Mouse (Mus musculus): ENCODE results near the gene Cyp2a22. TPM values are rescaled to one million over a fixed set of nuclear protein-coding genes. Genes with fewer than 3 reads are reported as not detected.
"Not testable (repeated sequence)": the region's sequence is repeated elsewhere in the genome, so short reads cannot be mapped to it uniquely, and the experiment has no call there.

The Cyp2a22 gene
- not detected for total RNA-seq (2021)
- long read RNA-seq, experiment 1, result 0 reads
- long read RNA-seq, experiment 2, result 0 reads

DNA sequence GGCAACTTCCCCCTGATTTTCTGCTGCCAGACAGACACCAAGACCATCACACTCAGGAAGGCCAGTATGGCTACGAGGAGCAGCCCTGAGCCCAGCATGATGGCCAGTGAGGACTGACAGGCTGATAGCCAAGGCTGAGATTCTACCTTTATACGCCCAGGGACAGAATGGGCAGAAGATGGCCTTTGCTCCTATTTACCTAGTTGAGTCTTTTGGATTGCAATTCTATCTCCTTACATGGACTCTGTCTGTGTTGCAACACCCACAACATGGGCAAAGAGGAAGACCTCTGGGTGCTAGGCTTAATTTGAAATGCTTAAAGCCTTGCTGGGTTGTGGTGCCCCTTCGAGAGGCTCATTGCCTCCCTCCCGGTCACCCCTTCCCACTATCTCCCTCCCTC is at the start of gene Cyp2a22:
Gene Cyp2a22 (minus strand): TSS at position 123 of the 400 bp plus-strand sequence.
- no peak for DNase-seq

DNA sequence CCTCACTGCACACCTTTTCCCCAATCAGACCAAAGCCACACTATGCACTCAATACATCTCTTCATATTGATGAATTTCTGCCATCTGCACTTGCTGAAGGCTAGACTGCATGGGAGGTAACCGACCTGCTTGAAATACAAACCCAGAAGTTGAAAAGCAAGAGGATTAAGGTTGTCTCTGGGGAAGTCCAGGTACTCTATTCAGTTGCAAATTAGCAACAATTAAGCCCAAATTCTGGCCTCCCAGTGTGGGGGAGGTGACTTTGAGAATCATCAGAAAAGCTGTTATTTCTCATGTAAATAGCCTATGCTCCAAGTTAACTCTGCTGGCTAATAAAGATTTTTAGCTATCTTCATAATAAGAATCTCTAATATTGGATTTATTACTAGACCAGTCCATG is 44.0 kb upstream of the Cyp2a22 start:
- DNase-seq, result not testable (repeated sequence)

DNA sequence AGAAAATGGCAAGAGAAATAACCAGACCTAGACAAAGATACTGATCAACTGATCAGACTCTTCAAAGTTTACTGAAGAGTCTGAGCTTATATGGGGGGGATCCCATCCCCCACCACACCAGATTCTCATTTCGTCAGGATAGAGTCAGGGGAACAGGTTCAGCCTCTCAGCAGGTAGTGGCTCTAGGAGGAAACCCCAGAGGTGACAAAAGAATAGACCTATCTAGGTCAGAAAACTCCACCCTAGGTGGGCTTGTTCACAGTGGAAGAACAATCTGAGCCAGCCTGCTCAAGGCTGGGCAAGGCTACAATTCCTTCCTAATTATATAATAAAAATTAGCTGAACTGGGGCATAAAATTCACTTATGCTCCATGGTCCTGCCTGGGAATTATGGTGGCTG is 43.4 kb upstream of the Cyp2a22 start:
- no peak for DNase-seq

DNA sequence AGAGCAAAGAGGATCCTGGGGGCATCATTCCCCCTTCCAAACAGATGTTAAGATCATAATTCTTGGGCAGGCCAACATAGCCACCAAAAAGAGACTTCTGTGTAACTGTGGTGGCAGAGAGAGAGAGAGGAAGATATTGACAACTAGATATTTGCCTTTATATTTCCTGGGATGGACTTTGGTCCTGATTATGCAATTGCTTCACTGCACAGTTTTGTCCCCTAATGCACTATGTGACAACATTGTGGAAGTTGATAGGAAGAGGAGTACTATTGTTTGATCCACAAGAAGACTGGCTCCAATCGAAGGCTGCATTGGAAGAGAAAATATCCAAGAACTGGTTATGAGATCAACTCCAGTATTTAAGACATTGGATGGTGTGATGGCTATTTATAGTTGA is 42.8 kb upstream of the Cyp2a22 start:
- DNase-seq, result not testable (repeated sequence)

DNA sequence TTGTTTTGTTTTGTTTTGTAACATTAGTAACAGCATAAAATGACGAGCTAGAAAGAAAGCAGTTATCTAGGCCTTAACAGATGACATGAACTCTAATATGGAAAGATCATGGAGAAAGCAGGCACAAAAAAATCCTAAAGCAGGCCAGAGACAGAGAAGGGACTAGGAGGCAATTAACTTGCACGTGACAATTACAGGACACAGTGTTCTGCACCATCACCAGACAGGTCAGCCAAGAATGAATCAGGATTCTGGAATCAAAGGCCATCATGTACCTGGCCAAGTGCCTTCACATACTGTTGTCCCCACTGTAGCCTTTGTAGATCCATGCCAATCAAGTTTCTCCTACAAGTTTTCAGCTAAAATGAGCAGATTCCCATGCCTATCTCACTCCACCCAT is 42.3 kb upstream of the Cyp2a22 start:
- not testable (repeated sequence) for DNase-seq

DNA sequence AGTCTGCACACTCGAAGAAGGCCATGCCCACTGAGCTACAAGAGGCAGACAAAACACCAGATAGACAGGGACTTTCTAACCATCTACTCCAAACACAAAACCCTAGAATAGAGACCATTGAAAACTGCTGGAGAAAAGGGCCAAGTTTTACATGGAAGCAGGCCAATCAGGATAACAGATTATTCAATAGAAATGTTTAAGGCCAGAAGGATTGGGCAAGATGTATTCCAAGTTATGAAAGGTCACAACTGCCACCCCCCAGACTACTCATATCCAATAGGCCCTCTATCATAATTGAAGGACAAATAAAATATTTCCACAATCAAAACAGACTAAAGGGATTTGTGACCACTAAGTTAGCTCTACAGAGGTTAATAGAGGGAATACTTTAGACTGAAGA is 23.2 kb upstream of the Cyp2a22 start:
- not testable (repeated sequence) for DNase-seq

DNA sequence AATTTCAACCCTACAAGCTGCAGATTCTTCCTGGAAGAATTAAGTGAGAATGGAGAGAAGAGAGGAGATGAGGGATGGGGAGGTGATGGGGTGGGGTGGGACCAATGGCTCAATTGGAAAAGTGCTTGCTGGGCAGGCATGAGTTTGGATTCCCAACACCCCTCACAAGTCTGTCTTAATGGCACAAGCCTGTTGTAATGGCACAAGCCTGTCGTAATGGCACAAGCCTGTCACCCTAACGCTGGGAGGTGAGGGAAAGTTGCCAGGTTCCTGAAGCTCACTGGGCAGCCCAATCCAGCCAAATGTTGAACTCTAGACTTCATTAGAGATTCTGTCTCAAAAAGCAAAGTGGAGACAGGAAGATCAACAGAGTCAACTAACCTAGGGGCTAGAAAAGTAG is 14.1 kb upstream of the Cyp2a22 start:
- not testable (repeated sequence) for DNase-seq

DNA sequence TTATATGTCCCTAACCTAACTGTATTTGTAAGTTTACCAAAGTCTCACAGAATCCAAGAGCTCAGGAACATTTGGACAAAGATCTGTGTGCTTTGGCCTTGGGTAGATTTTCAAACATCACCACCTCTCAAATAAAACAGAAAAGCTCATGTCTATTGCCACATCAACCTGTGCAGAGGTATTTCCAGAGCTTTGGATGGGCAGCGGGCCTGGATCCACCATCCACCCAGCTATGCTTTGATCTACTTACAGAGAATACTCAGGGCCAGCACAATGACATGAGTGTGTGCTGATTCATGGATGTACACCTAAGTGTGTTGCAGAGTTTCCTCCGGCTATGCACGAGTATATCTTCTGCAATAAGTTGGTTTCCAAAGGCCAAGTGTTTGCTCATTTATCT is 13.5 kb upstream of the Cyp2a22 start:
- DNase-seq, result not testable (repeated sequence)

DNA sequence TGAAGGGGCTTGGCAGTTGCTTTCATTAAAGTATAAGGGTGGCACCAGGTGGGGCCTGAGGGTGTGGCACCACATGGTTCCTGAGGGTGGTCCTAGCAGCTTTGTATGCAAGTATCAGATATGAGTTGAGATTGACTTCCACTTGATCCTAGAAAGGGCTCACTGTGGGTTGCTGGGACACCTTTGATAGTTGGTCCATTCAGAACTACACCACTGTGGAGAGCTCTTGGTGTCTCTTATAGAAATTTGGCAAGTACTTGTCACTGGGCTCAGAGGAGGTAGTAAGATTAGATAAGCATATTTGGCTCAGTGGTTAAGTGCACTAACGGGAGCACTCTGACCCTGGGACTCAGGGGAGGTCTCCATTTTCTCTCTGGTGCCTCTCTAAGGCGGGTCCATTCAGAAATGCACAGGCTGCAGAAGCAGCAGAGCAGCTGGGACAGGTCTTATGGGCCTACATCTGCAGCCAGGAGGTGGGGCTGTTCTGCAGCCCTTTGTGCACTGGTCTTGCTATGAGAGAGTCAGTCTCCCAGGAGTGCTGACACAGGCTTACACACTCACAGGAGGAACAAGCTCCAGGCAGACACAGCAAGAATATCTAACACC is 2.2 kb upstream of the Cyp2a22 start:
- not testable (repeated sequence) for DNase-seq

DNA sequence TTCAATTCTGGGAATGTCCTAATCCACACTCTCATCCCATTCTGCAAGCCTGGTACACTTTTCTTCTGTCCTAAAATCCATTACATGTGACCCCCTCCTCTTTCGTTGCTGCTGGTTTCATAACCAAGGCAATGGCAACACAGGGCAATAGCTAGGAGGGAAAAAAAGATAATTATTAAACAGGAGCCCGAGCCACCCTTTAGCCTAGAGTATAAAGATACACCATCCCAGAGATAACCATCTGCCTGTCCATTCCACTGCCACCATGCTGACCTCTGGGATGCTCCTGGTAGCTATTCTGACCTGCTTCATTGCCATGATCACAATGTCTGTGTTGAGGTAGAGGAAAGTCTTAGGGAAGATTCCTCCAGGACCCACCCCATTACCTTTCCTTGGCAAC is 22.1 kb downstream of the Cyp2a22 start:
- DNase-seq, result not testable (repeated sequence)

Other genes starting within 250 kb of the Cyp2a22 start
- gene Cyp2b19, start 182.2 kb downstream of the Cyp2a22 start, total RNA-seq (2021), result not detected
- gene Cyp2g1, start 130.5 kb downstream of the Cyp2a22 start, total RNA-seq (2021), result not detected
- gene Cyp2a5, start 104.1 kb downstream of the Cyp2a22 start, total RNA-seq (2021), result 10 to 100 TPM in 1 of 2 experiments, not detected in 1; 16.0 TPM
- not detected for gene Cyp2a12, start 89.7 kb upstream of the Cyp2a22 start, total RNA-seq (2021)
- 10 to 100 TPM in 1 of 2 experiments, under 1 TPM in 1; 0.92 to 47.3 TPM for gene Cyp2f2, start 180.5 kb upstream of the Cyp2a22 start, total RNA-seq (2021)
- not detected for gene Cyp2t4, start 214.3 kb upstream of the Cyp2a22 start, total RNA-seq (2021)
- 10 to 100 TPM; 58.6 to 60.1 TPM for gene Egln2, start 227.4 kb upstream of the Cyp2a22 start, total RNA-seq (2021)
- gene Rab4b, start 239.5 kb upstream of the Cyp2a22 start, total RNA-seq (2021), result 10 to 100 TPM; 10.5 to 11.6 TPM
- gene Gm21983, start 241.7 kb upstream of the Cyp2a22 start, total RNA-seq (2021), result not detected
- gene Mia, start 241.8 kb upstream of the Cyp2a22 start, total RNA-seq (2021), result under 1 TPM in 1 of 2 experiments, not detected in 1; 0.57 TPM

Data from heart, adult 18-20 months (tissue).